Mouse (Mus musculus): ENCODE measurements at regions not wholly inside any gene's neighbourhood (a gene's known extent, or its start where the extent isn't known, plus 50 kb on each side); places are given as distances from the start of the nearest gene placed in this dataset.

DNA sequence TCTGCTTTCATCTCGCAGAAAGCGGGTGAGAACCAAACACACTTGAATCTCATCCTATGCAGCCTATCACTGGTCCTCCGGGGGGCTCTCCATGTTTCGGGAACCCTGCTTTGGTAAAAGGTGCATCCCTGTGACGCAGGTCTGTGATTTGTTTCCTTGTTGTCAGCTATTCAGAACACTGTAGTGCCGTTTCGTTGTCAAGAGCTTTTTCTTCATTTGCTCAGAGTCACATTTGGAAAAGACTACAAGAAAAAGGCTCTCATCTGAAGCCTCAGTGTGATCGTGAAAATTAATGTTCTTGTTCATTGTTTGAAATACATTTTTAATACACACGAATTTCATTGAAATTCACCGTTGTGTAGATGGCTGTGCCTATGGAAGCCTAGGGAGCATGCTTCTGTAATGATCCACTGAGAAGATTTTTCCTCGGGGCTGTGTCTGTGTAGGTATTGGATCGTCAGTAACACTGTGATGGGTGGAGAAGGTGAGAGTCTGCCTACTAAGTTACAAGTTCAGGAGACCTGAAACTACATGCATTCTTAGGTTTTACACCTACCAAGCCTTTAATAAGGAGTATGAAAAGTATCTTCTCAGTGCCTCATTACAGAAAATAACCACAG, 112.0 kb upstream of the Paqr3 start:
- DNase-seq (ENCODE audit: low spot score in 2 of 2): no peak

DNA sequence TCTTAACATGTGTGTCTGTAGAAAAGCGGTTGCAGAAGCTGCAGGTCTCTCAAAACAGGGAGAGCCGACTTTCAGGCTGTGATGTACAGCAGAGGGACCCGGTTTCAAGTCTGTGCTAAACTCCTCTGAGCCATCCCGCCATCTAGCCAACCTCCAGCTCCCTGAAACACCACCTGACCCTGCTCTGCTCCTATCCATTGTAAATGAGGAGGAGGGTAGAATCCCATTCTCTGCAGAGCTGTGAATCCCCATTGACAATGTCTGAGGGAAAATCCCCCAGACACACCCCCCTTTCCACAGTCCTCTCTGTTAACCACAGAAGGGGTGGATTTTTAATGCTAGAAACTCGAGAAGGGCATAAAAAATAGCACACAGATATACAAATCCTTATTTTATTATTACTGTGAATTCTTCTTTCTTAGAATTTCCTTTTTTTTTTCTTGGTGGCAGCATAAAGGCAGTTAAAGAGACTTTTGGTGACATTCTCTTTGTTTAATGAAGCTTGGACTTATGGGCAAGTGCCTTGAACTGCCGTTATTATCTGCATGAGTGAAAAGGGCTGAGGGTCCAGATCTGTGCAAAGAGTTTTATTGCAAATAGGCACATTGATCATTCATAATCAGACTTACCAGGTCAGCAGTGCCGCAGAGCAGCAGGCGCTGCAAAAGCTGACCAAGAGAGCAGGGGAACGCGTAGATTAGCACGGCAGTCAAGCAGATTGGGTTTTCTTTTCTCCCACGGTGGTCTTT, 111.3 kb upstream of the Paqr3 start:
- DNase-seq (ENCODE audit: low spot score in 2 of 2): no peak

DNA sequence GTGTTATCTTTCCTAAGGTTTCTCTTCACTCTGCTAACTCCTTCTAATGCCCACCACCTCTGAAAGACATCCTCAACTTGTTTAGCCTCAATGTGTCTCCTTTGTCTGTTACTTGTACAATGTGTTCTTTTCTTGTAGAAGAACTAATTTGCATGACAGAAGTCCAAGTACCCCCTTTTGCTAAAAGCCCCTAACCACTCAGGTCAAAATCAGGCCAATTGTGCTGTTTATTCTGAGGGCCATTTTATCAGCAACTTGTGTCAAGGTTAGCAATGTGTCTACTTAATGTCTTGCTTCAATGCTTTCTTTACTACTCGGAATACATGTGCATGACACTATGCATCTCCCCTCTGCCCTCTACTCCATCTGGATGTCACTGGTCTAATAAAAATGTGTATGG, 107.3 kb upstream of the Paqr3 start:
- DNase-seq (ENCODE audit: low spot score in 2 of 2): no peak

DNA sequence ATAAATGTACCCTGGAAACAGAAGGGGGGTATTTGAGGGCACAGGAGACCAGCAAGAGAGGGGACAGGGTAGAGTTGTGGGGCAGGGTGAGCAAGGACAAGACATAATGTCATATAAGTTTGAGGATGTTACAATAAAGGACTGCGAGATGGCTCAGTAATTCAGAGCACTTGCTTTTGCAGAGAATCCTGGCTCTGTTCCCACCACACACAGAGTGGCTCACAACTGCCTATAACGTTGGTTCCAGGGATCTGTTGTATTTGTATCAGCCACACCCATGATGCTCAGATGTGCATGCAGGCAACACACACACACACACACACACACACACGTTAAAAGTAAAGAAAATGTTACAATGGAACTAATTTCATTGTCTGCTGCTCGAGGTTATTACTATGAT, 94.2 kb upstream of the Paqr3 start:
- no peak for DNase-seq (ENCODE audit: low spot score in 2 of 2)

DNA sequence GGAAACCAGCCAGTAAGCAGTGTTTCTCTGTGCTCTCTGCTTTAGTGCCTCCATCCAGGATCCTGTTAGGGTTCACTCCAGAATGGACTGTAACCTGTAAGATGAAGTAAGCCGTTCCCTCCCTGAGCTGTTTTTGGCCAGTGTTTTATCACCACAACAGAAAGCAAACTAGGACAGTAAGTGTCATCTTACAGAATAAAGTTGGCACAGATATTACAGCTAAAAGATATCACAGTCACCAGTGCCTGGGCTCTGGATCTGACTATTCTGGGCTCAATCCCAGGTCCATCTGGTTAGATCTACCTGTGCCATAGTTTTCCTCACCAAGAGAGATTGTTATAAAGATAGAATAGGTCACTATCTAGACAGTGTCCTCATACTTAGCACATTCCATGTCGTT, 92.9 kb upstream of the Paqr3 start:
- DNase-seq (ENCODE audit: low spot score in 2 of 2): no peak

DNA sequence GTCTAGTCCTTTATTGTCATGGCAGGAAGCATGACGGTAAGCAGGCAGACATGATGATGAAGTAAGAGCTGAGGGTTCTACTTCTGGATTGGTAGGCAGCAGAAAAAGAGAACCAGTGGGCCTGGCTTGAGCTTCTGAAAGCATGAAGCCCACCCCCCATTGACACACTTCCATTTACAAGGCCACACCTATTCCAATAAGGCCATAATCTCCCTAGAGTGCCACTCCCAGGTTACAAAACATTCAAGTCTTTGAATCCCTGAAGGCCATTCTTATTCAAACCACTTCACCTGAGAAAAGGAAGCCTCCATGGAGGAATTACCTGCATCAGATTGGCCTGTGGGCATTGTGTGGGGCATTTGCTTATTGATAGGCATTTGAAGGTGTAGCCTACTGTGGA, 92.2 kb upstream of the Paqr3 start:
- DNase-seq (ENCODE audit: low spot score in 2 of 2): no peak

DNA sequence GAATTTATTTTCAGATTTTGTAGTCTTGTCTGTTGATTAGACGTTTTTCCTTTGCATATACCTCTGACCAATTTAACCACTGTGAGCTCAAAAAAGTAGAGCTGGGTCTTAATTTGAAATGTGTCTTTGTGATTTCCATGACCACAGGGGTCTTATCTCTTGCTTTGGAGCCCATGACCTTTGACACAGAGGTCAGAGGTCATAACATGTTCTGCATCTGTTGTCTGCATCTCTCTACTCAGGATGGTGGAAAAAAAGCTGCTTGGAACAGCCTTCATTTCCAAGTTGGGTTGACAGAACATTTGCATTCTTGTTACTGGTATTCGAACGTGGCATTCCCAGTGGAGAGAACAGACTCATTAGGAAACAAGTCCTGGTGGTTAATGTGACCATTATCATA, 91.2 kb upstream of the Paqr3 start:
- DNase-seq (ENCODE audit: low spot score in 2 of 2): no peak

DNA sequence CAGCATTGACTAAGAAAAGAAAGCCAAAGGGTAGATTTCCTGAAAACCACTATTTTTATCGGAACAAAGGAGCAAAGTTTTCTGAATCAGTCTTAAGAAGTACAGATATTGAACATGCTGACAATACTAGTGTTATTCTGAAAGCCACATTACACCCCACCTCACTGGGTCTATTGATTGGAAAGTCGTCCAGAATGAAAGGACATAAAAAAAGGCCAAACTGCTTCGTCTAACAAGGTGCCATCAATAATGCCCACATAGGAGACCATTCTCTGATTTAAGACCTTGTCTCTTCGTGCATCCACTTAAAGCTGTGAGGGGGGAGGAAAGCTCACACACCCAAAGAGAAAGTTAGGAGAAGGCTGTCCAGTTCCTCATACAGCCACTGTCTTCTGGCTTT, 89.3 kb upstream of the Paqr3 start:
- DNase-seq (ENCODE audit: low spot score in 2 of 2): no peak

DNA sequence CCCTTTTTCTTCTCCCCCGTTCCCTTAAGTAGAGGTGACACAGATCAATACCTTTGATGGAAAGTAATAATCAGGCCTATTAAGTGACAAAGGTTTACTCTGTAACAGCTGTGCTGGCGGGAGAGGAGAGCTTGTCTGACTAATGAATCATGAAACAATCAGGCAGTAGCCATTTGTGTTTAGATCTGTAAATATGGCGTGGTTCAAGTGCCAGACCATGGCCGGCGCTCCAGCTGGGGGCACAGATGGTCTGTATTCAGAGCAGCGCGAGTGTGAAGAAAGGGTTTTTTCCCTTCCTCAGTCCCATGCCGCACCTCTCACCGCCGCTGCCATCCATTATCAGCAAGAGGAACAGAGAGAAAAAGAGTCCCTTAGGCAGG, 83.9 kb upstream of the Paqr3 start:
- DNase-seq (ENCODE audit: low spot score in 2 of 2): peak; percentile 48 to 54

DNA sequence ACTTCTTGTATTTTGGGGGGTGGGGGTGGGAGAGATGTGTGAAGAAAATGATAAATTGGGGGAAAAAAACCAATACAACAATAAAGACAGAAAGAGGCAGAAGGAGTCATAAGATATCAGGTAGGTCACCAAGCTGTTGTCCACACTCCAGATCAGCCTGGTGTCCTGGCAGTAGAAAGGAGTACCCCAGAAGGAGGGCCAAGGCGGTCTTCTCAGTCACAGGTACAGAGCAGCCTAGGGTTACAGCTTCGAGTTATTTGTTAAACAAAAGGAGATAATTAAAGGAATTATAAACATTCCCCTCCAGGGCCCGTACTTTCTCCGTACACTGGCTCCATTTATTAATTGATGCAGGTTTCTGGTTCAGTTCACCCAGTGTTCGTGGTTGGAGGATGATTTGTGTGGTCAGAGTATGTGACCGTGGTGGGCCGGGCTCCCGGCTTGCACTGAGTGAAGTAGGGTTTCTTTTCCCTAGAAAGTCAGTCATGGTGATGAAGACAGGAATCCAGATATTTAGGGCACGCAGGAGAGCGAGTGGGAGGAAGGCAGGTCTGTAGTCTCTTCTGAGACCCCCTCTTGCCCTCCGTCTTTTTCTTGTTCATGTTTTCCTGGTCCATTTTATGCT, 83.4 kb upstream of the Paqr3 start:
- no peak for DNase-seq (ENCODE audit: low spot score in 2 of 2)

DNA sequence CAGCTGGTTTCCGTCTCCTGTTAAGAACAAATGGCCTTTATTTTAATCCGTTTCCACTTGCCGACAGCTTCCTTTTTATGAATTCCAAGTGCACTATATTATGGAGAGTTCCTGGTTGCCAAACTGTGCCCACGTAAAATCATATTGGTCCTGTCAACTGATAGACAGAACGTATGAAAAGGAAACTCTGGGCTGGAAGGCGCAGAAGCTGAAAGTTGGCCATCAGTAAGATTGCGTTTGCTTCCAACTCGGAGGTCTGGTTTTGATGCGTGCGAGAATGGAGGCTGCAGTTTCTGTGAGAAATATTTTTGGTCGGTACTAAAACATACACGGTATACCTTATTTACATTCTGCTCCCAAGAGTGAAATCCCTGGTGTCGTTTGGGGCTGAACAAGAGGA, 81.3 kb upstream of the Paqr3 start:
- no peak for DNase-seq (ENCODE audit: low spot score in 2 of 2)

DNA sequence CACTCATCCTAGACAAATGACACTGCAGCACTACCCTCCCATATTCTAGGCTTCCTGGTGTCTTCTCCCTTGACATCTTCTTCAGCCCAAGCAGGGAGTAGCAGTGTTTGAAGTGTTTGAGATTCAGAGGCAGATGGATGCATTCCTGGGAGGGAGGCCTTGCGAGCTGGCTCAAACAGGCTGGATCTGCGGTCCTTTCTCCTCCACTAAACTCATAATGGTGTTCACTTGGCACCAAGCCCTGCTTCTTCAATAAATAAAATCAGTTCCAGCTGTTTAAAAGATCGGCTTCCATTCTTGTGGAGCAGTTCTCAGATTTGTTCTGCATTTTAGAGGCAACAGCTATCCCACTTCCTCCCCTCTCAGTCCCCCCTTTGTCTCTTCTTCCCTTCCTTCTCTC, 79.3 kb upstream of the Paqr3 start:
- DNase-seq (ENCODE audit: low spot score in 2 of 2): no peak

DNA sequence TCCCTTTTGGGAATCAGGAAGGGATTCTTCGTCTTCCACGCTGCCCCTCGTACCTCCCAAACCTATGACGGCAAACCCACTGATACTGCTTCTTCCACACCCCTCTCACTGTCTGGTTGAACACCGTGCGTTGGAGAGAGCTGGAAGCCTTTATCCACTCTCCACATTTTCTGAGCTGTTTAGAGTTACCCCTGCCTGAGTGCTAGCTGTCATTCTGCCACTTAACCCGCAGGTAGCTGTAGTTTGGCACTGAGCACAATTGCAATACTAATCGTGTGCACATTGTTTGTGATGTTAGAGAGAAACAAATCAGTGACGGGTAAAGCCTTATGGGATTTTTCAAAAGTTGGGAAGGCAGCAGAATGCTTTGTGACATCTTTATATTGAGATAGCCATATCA, 73.1 kb upstream of the Paqr3 start:
- no peak for DNase-seq (ENCODE audit: low spot score in 2 of 2)

DNA sequence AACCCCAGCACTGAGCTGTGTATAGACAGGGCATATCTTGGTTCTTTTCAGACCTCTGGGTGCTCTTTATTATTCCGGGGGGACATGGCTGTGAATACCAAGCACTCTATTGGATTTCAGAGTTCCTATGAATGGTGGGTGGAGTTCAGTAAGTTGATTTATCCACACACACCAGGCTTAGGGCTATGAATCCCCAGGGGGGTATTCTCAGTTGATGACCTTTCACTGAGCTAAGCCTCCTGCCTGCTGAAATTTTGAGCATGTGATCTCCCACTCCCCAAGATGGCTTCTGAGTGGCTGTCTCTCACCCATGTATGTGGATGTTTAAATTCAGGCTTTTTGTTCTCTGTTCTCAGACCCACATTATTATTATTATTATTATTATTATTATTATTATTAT, 69.9 kb upstream of the Paqr3 start:
- no peak for DNase-seq (ENCODE audit: low spot score in 2 of 2)

DNA sequence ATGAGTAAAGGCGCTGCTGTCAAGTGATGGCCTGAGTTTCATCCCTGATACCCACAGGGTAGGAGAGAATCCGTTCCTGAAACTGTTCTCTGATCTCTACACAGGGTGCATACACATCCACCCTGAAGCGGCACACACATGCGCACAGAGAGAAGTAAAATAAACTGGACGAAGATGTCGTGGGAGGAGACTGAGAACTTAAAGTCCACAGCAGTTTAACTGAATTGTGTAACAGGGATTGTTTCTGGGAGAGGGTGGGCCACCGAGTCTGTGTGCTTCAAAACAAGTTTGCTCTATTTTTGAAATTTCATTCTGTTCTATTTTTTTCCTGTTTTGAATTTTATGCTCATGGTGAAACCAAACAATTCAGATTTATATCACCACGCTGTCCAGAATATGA, 63.0 kb upstream of the Paqr3 start:
- DNase-seq (ENCODE audit: low spot score in 2 of 2): no peak

DNA sequence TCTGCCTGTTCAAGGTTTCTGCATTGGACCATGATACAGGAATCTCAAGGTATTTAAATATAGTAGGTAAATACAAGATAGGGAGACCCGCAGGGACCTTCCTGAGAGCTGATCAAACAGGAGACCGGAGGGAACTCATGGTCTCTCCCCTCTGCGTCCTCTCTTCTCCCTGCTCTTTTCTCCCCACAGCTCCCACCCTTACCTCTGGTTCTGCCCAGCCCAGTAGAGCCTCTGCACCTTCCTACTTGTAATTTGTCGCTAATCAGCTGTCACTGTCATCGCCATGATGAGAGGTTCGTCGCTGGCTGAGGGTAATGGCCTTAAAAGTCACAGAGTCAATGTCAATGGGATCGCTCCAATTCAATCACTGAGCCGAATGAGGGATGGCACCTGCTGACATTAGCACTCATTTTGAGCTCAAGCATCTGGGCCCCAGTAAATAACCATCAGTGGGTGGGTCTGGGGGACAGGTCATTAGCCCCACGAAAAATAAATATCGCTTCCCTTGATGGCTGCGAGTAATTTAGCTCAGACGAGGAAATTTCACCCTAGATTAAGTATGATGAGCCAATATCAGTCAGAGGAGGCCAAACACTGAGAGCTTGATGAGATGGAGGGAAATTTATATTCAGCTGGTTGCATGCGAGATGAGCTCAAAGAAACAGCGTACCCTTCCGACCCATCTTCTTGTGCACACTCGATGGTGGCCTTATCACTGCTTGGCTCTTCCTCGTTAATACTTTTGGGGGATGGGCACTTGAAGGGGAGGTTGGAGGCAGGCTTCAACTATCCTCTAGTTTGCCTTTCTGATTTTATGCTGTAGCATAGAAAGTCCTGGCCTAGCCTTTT, 56.2 kb upstream of the Paqr3 start:
- no peak for DNase-seq (ENCODE audit: low spot score in 2 of 2)

DNA sequence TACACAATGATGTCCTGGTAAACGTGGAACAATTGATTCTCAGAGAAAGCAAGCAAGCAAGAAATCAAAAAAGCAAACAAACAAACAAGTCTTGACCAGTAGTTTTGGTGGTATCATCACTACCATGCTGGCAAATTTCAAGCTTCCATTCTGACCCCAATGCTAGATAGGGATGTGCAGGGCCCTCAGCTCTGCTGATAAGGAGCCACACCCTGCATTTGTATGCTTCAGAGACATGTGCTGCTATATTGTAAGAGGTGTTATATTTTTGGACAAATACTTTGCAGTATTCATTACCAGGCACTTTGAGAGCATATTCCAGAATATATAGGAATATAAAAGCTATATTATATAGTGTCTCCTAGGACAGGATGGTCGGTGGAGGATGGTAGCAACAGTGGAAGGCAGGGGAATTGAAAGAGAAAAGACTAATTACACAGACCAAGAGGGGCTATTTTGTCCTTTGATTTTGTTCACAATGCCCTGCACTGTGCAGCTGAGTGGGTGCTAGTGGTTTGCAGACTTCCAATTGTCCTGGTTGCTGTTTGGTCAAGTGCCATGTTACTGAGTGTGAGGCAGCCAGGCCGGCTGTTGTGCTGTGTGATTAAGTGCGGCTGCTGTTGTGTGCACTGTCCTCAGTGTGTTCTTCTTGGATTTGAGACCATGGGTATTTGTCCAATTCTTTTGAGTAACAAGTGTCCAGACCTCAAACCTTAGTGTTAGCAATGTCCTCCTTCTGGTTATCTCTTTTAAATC, 54.9 kb upstream of the Paqr3 start:
- peak in 1 of 2 experiments; percentile 7 for DNase-seq (ENCODE audit: low spot score in 2 of 2)

Data from layer of hippocampus, postnatal 10 days (tissue).